Mouse (Mus musculus): ENCODE measurements around the gene Gk. TPM values are rescaled to one million over a fixed set of nuclear protein-coding genes. Genes with fewer than 3 reads are reported as not detected.

The Gk gene
- polyA plus RNA-seq (2012; rRNA removed): 2.9 and 3.2 TPM in 2 replicates

DNA sequence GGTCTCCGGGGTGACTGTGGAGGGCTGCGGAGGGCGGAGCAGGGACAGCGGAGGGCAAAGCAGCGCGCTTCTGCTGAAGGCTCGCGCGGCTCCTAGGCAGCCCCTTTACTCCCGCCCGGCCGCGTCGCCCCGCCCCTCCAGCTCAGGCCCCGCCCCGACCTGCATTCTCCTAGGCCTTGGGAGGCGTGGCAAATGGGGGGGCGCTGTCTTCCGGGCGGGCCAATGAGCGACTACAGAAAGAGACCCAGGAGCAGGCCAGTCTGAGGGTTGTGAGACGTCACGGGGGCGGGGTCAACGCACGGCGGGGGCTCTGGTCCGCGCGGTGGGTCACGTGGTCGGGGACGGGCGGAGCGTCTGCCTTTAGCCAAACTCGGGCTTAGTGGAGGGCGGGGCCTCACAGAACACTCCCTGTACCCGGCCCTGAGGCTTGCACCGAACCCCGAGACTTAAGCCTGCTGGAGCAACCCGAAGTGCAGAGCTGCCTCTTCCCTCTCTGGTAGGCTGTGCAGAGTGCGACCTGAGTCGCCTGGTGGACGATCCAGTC is at the start of gene Gk:
Gene Gk (minus strand): TSS at position 276 of the 544 bp plus-strand sequence.

Other genes starting within 250 kb of the Gk start
- gene Tab3, start 202.8 kb downstream of the Gk start, polyA plus RNA-seq (2012; rRNA removed): 6.5 and 7.3 TPM in 2 replicates
- 0.23 and 0.27 TPM in 2 replicates for gene 5430427O19Rik, start 93.5 kb upstream of the Gk start, polyA plus RNA-seq (2012; rRNA removed)